Mouse (Mus musculus): ENCODE measurements around the gene Fmnl2. TPM values are rescaled to one million over a fixed set of nuclear protein-coding genes. Genes with fewer than 3 reads are reported as not detected.

Gene Fmnl2
- polyA plus RNA-seq, 1 experiment: 5.7 TPM

GRCm38 (mm10) chr2:52946524-52947186 is 89.0 kb downstream of the Fmnl2 start:
- H3K4me1 ChIP-seq (ENCODE audit: control insufficient read depth, insufficient read depth, low read length): peaks cover 25% of the 10 kb centered on the region
- no peak overlapping the region for H3K4me3 ChIP-seq (ENCODE audit: insufficient read depth, low read length)
- no peak for TF ChIP-seq CTCF (IDR thresholded peaks at IDR 0.05; ENCODE audit: low read depth, low read length)
- no peak for TF ChIP-seq POLR2A (IDR thresholded peaks at IDR 0.05; ENCODE audit: borderline replicate concordance, low read depth, low read length)
- no peak overlapping the region for H3K27ac ChIP-seq (ENCODE audit: insufficient read depth, low read depth, low read length)

GRCm38 (mm10) chr2:52948406-52948805 is 90.7 kb downstream of the Fmnl2 start:
- no peak for TF ChIP-seq CTCF (IDR thresholded peaks at IDR 0.05; ENCODE audit: low read depth, low read length)
- TF ChIP-seq POLR2A (IDR thresholded peaks at IDR 0.05; ENCODE audit: borderline replicate concordance, low read depth, low read length): no peak
- H3K27ac ChIP-seq (ENCODE audit: insufficient read depth, low read depth, low read length): no peak overlapping the region
- peaks cover 14% of the 10 kb centered on the region for H3K4me1 ChIP-seq (ENCODE audit: control insufficient read depth, insufficient read depth, low read length)
- H3K4me3 ChIP-seq (ENCODE audit: insufficient read depth, low read length): no peak overlapping the region

- no peak overlapping the region for H3K27ac ChIP-seq (ENCODE audit: insufficient read depth, low read depth, low read length)
- no peak for TF ChIP-seq POLR2A (IDR thresholded peaks at IDR 0.05; ENCODE audit: borderline replicate concordance, low read depth, low read length)
- TF ChIP-seq CTCF (IDR thresholded peaks at IDR 0.05; ENCODE audit: low read depth, low read length): 0 out of 2 replicates have a peak, but pooled peaks have one; percentile 19
- peaks cover 8% of the 10 kb centered on the region for H3K4me1 ChIP-seq (ENCODE audit: control insufficient read depth, insufficient read depth, low read length)
- H3K4me3 ChIP-seq (ENCODE audit: insufficient read depth, low read length): no peak overlapping the region
These were observed 91.9 kb downstream of the Fmnl2 start for GRCm38 (mm10) chr2:52949556-52949955.

GRCm38 (mm10) chr2:52950226-52950625 is 92.6 kb downstream of the Fmnl2 start:
- Histone ChIP-seq H3K4me3 (ENCODE audit: insufficient read depth, low read length) (no peak overlapping the region), H3K27ac (ENCODE audit: insufficient read depth, low read depth, low read length) (no peak overlapping the region), H3K4me1 (ENCODE audit: control insufficient read depth, insufficient read depth, low read length) (peaks cover 7% of the 10 kb centered on the region; the same call in 1 of the 2 replicates)
- TF ChIP-seq POLR2A (IDR thresholded peaks at IDR 0.05; ENCODE audit: borderline replicate concordance, low read depth, low read length): no peak
- TF ChIP-seq CTCF (IDR thresholded peaks at IDR 0.05; ENCODE audit: low read depth, low read length): no peak

GRCm38 (mm10) chr2:52952202-52952730 is 94.6 kb downstream of the Fmnl2 start:
- TF ChIP-seq CTCF (IDR thresholded peaks at IDR 0.05; ENCODE audit: low read depth, low read length) (no peak), POLR2A (IDR thresholded peaks at IDR 0.05; ENCODE audit: borderline replicate concordance, low read depth, low read length) (no peak)
- Histone ChIP-seq H3K4me1 (ENCODE audit: control insufficient read depth, insufficient read depth, low read length) (peaks cover 10% of the 10 kb centered on the region), H3K4me3 (ENCODE audit: insufficient read depth, low read length) (no peak overlapping the region), H3K27ac (ENCODE audit: insufficient read depth, low read depth, low read length) (no peak overlapping the region)

- Histone ChIP-seq H3K27ac (ENCODE audit: insufficient read depth, low read depth, low read length) (peak overlapping the region; percentile 25; the same call in 1 of the 2 replicates), H3K4me1 (ENCODE audit: control insufficient read depth, insufficient read depth, low read length) (peaks cover 21% of the 10 kb centered on the region), H3K4me3 (ENCODE audit: insufficient read depth, low read length) (no peak overlapping the region)
- TF ChIP-seq POLR2A (IDR thresholded peaks at IDR 0.05; ENCODE audit: borderline replicate concordance, low read depth, low read length): no peak
- no peak for TF ChIP-seq CTCF (IDR thresholded peaks at IDR 0.05; ENCODE audit: low read depth, low read length)
These were observed 97.4 kb downstream of the Fmnl2 start for GRCm38 (mm10) chr2:52955090-52955489.

- TF ChIP-seq POLR2A (IDR thresholded peaks at IDR 0.05; ENCODE audit: borderline replicate concordance, low read depth, low read length) (no peak), CTCF (IDR thresholded peaks at IDR 0.05; ENCODE audit: low read depth, low read length) (no peak)
- Histone ChIP-seq H3K27ac (ENCODE audit: insufficient read depth, low read depth, low read length) (no peak overlapping the region), H3K4me3 (ENCODE audit: insufficient read depth, low read length) (peak overlapping the region; percentile 32), H3K4me1 (ENCODE audit: control insufficient read depth, insufficient read depth, low read length) (peaks cover 26% of the 10 kb centered on the region)
These were observed 98.2 kb downstream of the Fmnl2 start for GRCm38 (mm10) chr2:52955831-52956230.

GRCm38 (mm10) chr2:52957771-52958534 is 100.3 kb downstream of the Fmnl2 start:
- no peak overlapping the region for H3K27ac ChIP-seq (ENCODE audit: insufficient read depth, low read depth, low read length)
- TF ChIP-seq CTCF (IDR thresholded peaks at IDR 0.05; ENCODE audit: low read depth, low read length): no peak
- TF ChIP-seq POLR2A (IDR thresholded peaks at IDR 0.05; ENCODE audit: borderline replicate concordance, low read depth, low read length): no peak

GRCm38 (mm10) chr2:52958535-52959290 is 101.1 kb downstream of the Fmnl2 start:
- TF ChIP-seq POLR2A (IDR thresholded peaks at IDR 0.05; ENCODE audit: borderline replicate concordance, low read depth, low read length): no peak

More at GRCm38 (mm10) chr2:52957771-52958534, 100.3 kb downstream of the Fmnl2 start:
- Histone ChIP-seq H3K4me1 (ENCODE audit: control insufficient read depth, insufficient read depth, low read length) (peaks cover 36% of the 10 kb centered on the region), H3K4me3 (ENCODE audit: insufficient read depth, low read length) (no peak overlapping the region)

More at GRCm38 (mm10) chr2:52958535-52959290, 101.1 kb downstream of the Fmnl2 start:
- peaks cover 40% of the 10 kb centered on the region for H3K4me1 ChIP-seq (ENCODE audit: control insufficient read depth, insufficient read depth, low read length)
- no peak overlapping the region for H3K27ac ChIP-seq (ENCODE audit: insufficient read depth, low read depth, low read length)
- H3K4me3 ChIP-seq (ENCODE audit: insufficient read depth, low read length): no peak overlapping the region

All from bone marrow macrophage, adult 2 months (primary cell).